Mouse (Mus musculus) central nervous system, embryonic 18 days (tissue): ENCODE results near the gene Wdr41. TPM values are rescaled to one million over a fixed set of nuclear protein-coding genes. Genes with fewer than 3 reads are reported as not detected.

Experiments
- polyA plus RNA-seq: library from polyadenylated mRNA; depleted of rRNA; stranded (reverse); fragments of >200 nt; gene quantifications from 2 replicates; pipeline ENCODE4 v1.2.3, GENCODE M21; 2012; rRNA removed

Gene Wdr41
- 23.8 and 25.9 TPM in 2 replicates for polyA plus RNA-seq

DNA sequence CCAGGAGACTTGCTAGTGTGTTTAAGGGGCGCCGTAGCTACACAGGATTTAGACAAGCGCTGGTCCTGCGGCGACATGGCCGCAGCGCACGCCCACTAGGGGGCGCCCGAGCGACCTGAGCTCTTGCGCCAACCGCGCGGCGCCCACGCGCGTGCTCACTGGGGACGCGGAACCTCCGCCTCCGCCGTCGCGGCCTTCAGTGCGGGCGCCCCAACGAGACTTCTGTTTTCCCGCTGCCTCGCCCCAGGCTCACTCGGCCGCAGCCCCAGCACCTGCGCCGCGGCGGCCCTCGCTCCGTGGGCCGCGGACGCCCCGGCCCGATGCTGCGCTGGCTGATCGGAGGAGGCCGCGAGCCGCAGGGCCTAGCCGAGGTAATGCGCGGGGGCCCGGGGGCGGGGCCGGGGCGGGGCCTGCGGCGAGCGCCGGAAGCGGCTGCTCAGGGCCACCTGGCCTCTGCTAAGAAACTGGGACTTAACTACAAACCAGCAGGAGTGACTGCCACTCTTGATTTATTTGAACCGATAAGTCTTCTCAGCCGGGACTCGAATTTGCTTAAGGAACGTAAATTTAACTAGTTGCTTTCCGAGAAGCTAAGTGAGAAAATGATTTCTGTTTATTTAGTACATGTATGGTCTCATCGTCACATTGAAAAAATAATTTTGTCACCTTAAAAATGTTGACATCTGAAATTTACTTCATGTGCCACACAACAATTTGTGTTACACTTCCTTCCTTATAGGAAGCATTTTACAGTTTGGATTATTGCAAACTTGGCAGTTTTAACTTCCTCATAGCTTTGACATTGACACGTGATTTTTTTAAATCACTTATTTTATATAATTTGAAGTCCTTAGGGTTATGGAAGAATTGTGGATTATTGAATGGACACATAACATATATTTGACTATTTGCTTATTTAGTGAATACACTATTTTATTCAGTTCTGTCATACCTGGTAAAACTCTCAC lies at the start of gene Wdr41:
Gene Wdr41 (plus strand): TSS at position 126 of the 968 bp plus-strand sequence.

Other genes with a start within 250 kb of the Wdr41 start
- 520 and 578 TPM in 2 replicates for gene Tbca, start 187.4 kb upstream of the Wdr41 start, polyA plus RNA-seq
- 7.1 and 8.1 TPM in 2 replicates for gene Otp, start 100.7 kb upstream of the Wdr41 start, polyA plus RNA-seq